Mouse (Mus musculus) heart, embryonic 10.5 days (tissue): Measurements from ENCODE around the gene Wdr49. TPM values are rescaled to one million over a fixed set of nuclear protein-coding genes. Genes with fewer than 3 reads are reported as not detected.

ENCODE experiments used
- DNase-seq: peaks from one replicate; pipeline ENCODE4 v3.0.0-alpha.2; 2017; ENCODE audit warnings: low spot score
- H3K27ac ChIP-seq: fragments of 300-500 bp; sonication (generic); 2 replicates; pipeline ENCODE4 v1.5.1; 2016; ENCODE audit warnings: mild to moderate bottlenecking
- H3K27me3 ChIP-seq: fragments of 300-500 bp; sonication (generic); 2 replicates; pipeline ENCODE4 v1.6.1; 2016; ENCODE audit warnings: mild to moderate bottlenecking; ENCODE audit not compliant: poor library complexity, insufficient read depth, severe bottlenecking
- H3K36me3 ChIP-seq: fragments of 300-500 bp; sonication (generic); 2 replicates; pipeline ENCODE4 v1.6.1; 2016; ENCODE audit warnings: mild to moderate bottlenecking, moderate library complexity
- H3K4me1 ChIP-seq: fragments of 300-500 bp; sonication (generic); 2 replicates; pipeline ENCODE4 v1.6.1; 2016; ENCODE audit warnings: mild to moderate bottlenecking
- H3K4me3 ChIP-seq: fragments of 300-500 bp; sonication (generic); 2 replicates; pipeline ENCODE4 v1.5.1; 2016; ENCODE audit warnings: mild to moderate bottlenecking, moderate library complexity
- H3K9me3 ChIP-seq: fragments of 300-500 bp; sonication (generic); 2 replicates; pipeline ENCODE4 v1.6.1; 2016; ENCODE audit warnings: mild to moderate bottlenecking, moderate library complexity
- WGBS: fragments of 180-500 bp; shearing (Covaris S2); methylation state at CpG from one replicate; pipeline ENCODE4 v1.1.7; 2016; 5-methylcytosine and 5-hydroxymethylcytosine counted together
- polyA plus RNA-seq: library from polyadenylated mRNA; unstranded; fragments of >200 nt; fragmentation: Nextera tagmentation; extraction: Ambion mirVana; gene quantifications from 2 replicates; pipeline ENCODE4 v1.2.1, GENCODE M21; 2016

Gene Wdr49
- polyA plus RNA-seq, 1 experiment from 2014 or later, result not detected

DNA sequence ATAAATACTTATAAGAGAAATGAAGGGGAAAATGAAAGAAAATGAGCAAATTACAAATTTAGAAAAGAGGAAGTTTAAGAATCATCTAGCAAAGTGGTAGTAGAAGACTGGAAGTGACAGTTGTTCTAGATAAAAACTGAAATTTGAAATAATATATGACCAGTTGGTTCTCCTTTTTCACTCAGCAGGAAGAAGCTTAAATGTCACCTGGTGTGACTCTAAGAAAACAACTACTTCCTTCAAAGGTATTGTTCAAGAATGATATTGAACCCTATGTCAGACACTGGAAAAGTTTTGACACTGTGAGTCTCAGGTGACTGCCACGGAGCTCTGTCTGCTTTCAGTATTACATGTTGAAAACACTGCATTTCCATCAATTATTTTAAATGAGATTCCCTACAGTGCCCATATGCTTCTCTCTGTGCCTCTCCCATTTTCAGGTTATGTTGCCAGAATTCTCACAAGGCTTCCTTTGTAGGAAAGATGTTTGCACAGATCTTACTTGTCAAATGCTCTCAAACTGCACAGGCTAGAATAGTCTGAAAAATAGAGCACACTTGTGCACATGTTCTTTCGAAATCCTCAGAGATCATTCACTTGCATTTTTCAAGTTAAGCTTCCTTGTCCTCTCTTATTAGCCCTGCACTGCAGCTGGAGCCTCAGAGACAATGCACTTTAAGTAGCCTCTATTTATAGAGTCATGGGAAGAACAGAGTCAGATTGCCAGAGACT, 184.8 kb downstream of the Wdr49 start:
- Histone ChIP-seq H3K27ac (peak overlapping the region; percentile 49; the same call in 1 of the 2 replicates), H3K27me3 (no peaks in the 10 kb centered on the region)

DNA sequence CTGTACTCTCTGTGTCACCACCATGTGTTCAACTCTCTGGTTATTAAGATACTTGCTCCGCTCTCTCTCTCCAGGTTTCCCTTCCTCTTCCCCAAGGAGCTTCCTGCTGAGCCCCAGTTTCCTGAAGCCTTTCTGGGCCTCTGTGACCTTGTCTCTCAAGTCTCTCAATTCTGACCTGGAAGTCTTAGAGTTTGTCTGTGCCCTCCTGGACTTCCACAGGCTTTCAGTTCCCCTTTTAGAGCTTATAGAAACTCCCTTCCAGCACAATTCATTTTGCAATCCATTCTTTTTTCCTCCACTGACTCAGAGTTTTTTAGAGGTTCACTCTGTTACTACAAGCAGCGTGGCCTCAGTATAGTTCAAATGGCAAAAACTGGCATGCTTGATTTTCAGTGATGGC, 188.7 kb downstream of the Wdr49 start:
- Histone ChIP-seq H3K27ac (no peak overlapping the region), H3K4me1 (peaks cover 8% of the 10 kb centered on the region; the same call in 1 of the 2 replicates), H3K4me3 (no peak overlapping the region), H3K9me3 (no peaks in the 10 kb centered on the region), H3K36me3 (no peaks in the 10 kb centered on the region), H3K27me3 (no peaks in the 10 kb centered on the region)
- 85% methylated on average over 2 of the region's 2 CpGs for WGBS
- no peak for DNase-seq

More for the DNA sequence above, 184.8 kb downstream of the Wdr49 start:
- no peak for DNase-seq
- 74% methylated on average over 2 of the region's 2 CpGs for WGBS
- H3K9me3 ChIP-seq, result no peaks in the 10 kb centered on the region
- H3K4me1 ChIP-seq, result peaks cover 8% of the 10 kb centered on the region; the same call in 1 of the 2 replicates
- H3K4me3 ChIP-seq, result no peak overlapping the region
- H3K36me3 ChIP-seq, result no peaks in the 10 kb centered on the region

DNA sequence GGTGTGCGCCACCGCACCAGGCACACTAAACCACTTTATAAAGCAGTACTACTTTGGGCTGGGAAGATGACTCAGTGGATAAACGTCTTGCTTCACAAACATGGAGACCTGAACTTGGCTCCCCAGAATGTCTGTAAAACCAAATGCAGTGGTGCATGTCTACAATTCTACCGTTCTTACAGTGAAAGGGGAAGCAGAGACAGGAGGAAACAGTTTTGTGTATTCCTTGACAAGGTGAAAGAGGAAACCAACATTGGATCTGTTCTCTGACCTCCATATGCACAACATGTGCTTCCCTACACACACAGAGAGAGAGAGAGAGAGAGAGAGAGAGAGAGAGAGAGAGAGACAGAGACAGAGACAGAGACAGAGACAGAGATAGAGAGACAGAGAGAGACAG, 204.5 kb downstream of the Wdr49 start:
- Histone ChIP-seq H3K9me3 (no peaks in the 10 kb centered on the region), H3K36me3 (no peaks in the 10 kb centered on the region), H3K27ac (no peak overlapping the region), H3K27me3 (no peaks in the 10 kb centered on the region), H3K4me1 (peaks cover 5% of the 10 kb centered on the region; the same call in 1 of the 2 replicates), H3K4me3 (no peak overlapping the region)
- no peak for DNase-seq
- WGBS, result 85% methylated on average over 4 of the region's 4 CpGs

DNA sequence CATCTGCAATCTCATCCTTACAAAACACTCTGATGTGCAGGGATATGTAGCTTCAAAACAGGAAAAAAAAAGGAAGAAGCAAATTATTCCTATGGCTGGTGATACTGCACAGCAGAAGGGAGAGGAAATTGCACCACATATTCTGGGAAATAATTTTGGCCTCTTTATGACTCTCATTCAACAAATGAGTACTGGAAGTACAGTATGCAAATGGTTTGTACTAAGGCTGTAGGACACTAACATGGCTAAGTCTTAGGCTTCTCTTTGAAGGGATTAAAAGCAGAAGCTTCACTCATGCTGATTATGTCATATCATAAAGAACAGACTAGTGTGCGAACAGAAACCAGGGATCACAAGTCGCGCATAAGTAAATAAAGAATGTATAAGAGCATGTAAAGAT, 205.4 kb downstream of the Wdr49 start:
- no peak overlapping the region for H3K4me3 ChIP-seq
- no peaks in the 10 kb centered on the region for H3K36me3 ChIP-seq
- 82% methylated on average over 3 of the region's 3 CpGs for WGBS
- DNase-seq, result no peak
- H3K9me3 ChIP-seq, result no peaks in the 10 kb centered on the region
- H3K4me1 ChIP-seq, result peaks cover 5% of the 10 kb centered on the region; the same call in 1 of the 2 replicates
- H3K27me3 ChIP-seq, result no peaks in the 10 kb centered on the region
- H3K27ac ChIP-seq, result no peak overlapping the region

DNA sequence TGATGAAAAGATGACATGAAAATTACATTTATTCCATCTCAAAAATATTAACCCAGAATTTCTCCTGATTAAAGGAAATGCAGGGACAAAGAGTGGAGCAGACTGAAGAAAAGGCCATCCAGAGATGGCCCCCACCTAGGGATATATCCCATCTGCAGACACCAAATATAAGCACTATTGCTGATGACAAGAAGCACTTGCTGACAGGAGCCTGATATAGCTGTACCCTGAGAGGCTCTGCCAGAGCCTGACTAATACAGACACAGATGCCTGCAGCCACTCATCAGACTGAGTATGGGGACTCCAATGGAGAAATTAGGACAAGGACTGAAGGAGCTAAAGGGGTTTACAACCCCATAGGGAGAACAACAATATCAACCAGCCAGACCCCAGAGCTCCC, 206.8 kb downstream of the Wdr49 start:
- H3K27me3 ChIP-seq, result no peaks in the 10 kb centered on the region
- H3K27ac ChIP-seq, result no peak overlapping the region
- H3K4me1 ChIP-seq, result peaks cover 5% of the 10 kb centered on the region; the same call in 1 of the 2 replicates

DNA sequence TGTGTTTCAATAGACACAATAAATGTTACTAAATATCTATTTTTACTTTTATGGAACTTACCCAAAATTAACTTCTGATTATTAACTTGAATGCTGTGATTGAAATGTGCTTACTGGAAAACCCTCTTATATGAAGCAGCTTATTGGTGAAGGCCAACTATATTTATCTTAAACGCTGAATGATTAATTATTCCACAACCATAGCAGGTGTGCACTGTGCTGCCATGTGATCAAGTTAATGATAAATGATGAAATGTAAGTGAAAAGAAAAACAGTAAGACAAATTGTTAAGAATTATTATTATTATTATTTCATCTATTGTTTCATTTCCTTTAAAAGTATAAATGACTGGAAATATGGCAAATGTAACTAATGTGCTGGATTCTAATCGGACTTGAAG, 212.0 kb downstream of the Wdr49 start, which contains the start of gene Serpini2:
Serpini2 (minus strand) TSS at position 101 of the 400 bp plus-strand sequence.
- H3K27me3 ChIP-seq, result no peaks in the 10 kb centered on the region
- H3K4me1 ChIP-seq, result no peaks in the 10 kb centered on the region; the same call in 1 of the 2 replicates
- H3K36me3 ChIP-seq, result no peaks in the 10 kb centered on the region
- DNase-seq, result no peak
- H3K4me3 ChIP-seq, result no peak within 1 kb of the TSS
- no peaks in the 10 kb centered on the region for H3K9me3 ChIP-seq
- 80% methylated on average over 2 of the region's 2 CpGs for WGBS
- no peak within 1 kb of the TSS for H3K27ac ChIP-seq

More for the DNA sequence above, 206.8 kb downstream of the Wdr49 start:
- Histone ChIP-seq H3K9me3 (no peaks in the 10 kb centered on the region), H3K4me3 (no peak overlapping the region), H3K36me3 (no peaks in the 10 kb centered on the region)
- DNase-seq, result no peak

DNA sequence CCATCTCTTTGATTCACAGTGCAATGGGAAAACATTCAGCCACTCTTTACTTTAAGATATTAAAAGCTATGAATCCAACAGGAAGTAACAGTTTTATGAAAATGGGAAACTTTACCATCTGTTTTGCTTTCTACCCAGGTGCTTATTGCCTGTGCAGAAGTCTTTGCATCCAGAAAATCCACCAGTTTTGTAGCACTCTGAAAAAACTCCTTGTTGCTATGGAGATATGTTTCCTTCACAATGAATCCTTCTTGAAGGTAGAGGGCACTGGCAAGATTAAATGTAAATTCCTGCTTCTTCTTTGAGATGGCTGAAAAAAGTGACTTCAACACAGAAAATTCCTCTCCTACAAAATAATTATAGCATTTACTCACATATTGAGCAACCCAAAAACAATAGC, 222.6 kb downstream of the Wdr49 start:
- Histone ChIP-seq H3K36me3 (no peaks in the 10 kb centered on the region), H3K9me3 (no peaks in the 10 kb centered on the region), H3K27ac (no peak overlapping the region), H3K4me1 (no peaks in the 10 kb centered on the region), H3K27me3 (no peaks in the 10 kb centered on the region), H3K4me3 (no peak overlapping the region)
- DNase-seq, result no peak

Other genes starting within 250 kb of the Wdr49 start
- gene Serpini2, start 212.1 kb downstream of the Wdr49 start, polyA plus RNA-seq, result not detected in 2 replicates
- gene Pdcd10, start 74.7 kb upstream of the Wdr49 start, polyA plus RNA-seq, result 62.0 and 76.0 TPM in 2 replicates
- gene Serpini1, start 75.4 kb upstream of the Wdr49 start, polyA plus RNA-seq, result 0.76 and 1.3 TPM in 2 replicates